ENCODE assay signal across 8 mouse cellular contexts in the genomic region with DNA sequence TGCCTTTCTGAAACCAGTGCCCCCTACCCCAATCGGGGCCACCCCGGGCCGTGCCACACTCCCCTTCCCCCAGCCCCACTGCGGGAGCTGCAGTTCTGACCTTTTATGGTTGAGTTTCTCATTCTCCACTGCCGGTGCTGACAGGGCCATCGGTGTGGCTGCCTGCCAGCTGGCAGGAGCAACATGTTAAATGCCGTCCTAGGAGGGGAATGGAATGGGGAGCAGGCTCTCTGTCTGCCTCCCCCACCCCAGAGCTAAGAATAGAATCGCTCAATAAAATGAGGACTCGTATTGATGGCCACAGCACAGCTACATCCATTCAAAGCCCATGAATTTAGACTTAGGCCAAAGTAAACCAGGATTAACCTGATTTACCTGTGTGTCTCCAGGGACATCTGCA.
DNase-seq lines count a peak whose midpoint lies in the region; ATAC-seq lines count a peak whose summit lies in the region.
"Had no signal": no experiment of that assay in that cellular context is flagged by ENCODE, and none has a peak within 500 bp of the region (broad histone marks: within the 10 kb centered on the region; RNA-seq: fewer than 3 reads in every experiment).

No protein-coding gene starts in this region.

- H3K4me3 ChIP-seq in heart, embryonic 11.5 days (ENCODE audit: low read depth, low read length): no peak overlapping the region
- H3K4me3 ChIP-seq in kidney, embryonic 16.5 days (ENCODE audit: low read length): no peak overlapping the region
- H3K4me3 ChIP-seq: neural tube, embryonic 12.5 days had no signal

- peak overlapping the region; percentile 34 for H3K4me2 ChIP-seq in heart, embryonic 11.5 days
- H3K4me2 ChIP-seq in kidney, embryonic 16.5 days (replicated peaks; ENCODE audit: low read depth, low read length): no peak overlapping the region
- H3K4me2 ChIP-seq: neural tube, embryonic 12.5 days had no signal

- H3K27me3 ChIP-seq in heart, embryonic 11.5 days (ENCODE audit: control insufficient read depth, insufficient read depth, low read length): no peaks in the 10 kb centered on the region
- H3K27me3 ChIP-seq in kidney, embryonic 16.5 days (ENCODE audit: insufficient read depth, low read length): no peaks in the 10 kb centered on the region
- H3K27me3 ChIP-seq: neural tube, embryonic 12.5 days had no signal

- H3K4me1 ChIP-seq in heart, embryonic 11.5 days (ENCODE audit: control insufficient read depth, insufficient read depth, low read length): peaks cover 49% of the 10 kb centered on the region
- H3K4me1 ChIP-seq in kidney, embryonic 16.5 days (ENCODE audit: insufficient read depth, low read length): peaks cover 58% of the 10 kb centered on the region

- no peaks in the 10 kb centered on the region for H3K9me3 ChIP-seq in heart, embryonic 11.5 days (replicated peaks; ENCODE audit: control insufficient read depth, low read length)
- H3K9me3 ChIP-seq in kidney, embryonic 16.5 days (ENCODE audit: low read length): 0 out of 2 replicates have a peak, but pooled peaks cover 5% of the 10 kb centered on the region

- WGBS in heart, embryonic 11.5 days (ENCODE audit: insufficient replicate concordance): 10% methylated on average over 9 of the region's 9 CpGs
- 6% methylated on average over 9 of the region's 9 CpGs for WGBS in kidney, embryonic 16.5 days

- peak; percentile 80 for ATAC-seq in heart, embryonic 11.5 days (replicated peaks; ENCODE audit: insufficient number of reproducible peaks, low FRiP score, low TSS enrichment)
- peak; percentile 58 for ATAC-seq in kidney, embryonic 16.5 days (ENCODE audit: low FRiP score, low TSS enrichment)

- peak overlapping the region; percentile 97 for H3K27ac ChIP-seq in heart, embryonic 11.5 days (ENCODE audit: low read depth, low read length)
- peak overlapping the region; percentile 88 for H3K27ac ChIP-seq in kidney, embryonic 16.5 days (ENCODE audit: low read length)
- H3K27ac ChIP-seq: neural tube, embryonic 12.5 days had no signal

- DNase-seq in adrenal gland, adult (ENCODE audit: inconsistent age in 2 of 2, low spot score in 1 of 2): peak; percentile 95 to 96
- peak; percentile 92 to 95 for DNase-seq in adrenal gland, postnatal 36 days
- DNase-seq in lung, postnatal 25 days (ENCODE audit: low spot score): peak; percentile 85
- DNase-seq in urinary bladder, postnatal 4 days (ENCODE audit: low spot score in 2 of 2): peak; percentile 77 to 84
- no peak for DNase-seq in yolk sac, embryonic 10.5 days (ENCODE audit: low spot score)

- H3K9ac ChIP-seq in heart, embryonic 11.5 days (ENCODE audit: low read depth, low read length): peak overlapping the region; percentile 30; the same call in 1 of the 2 replicates
- no peak overlapping the region for H3K9ac ChIP-seq in kidney, embryonic 16.5 days (replicated peaks; ENCODE audit: low read length)
- H3K9ac ChIP-seq: neural tube, embryonic 12.5 days had no signal

- 0 out of 2 replicates have a peak, but pooled peaks cover 3% of the 10 kb centered on the region for H3K36me3 ChIP-seq in heart, embryonic 11.5 days (ENCODE audit: control insufficient read depth, insufficient read depth, low read length)
- peaks cover 16% of the 10 kb centered on the region for H3K36me3 ChIP-seq in kidney, embryonic 16.5 days (ENCODE audit: insufficient read depth, low read length)
- H3K36me3 ChIP-seq: neural tube, embryonic 12.5 days had no signal
